Mouse (Mus musculus) retina, postnatal 7 days (tissue): Measurements from ENCODE around the gene Fstl4.
A peak's percentile ranks its signal among the peaks of the same experiment; 100 is the strongest.

ENCODE experiments used
- DNase-seq: peaks from one replicate; pipeline ENCODE4 v3.0.0-alpha.2; 2012; ENCODE audit warnings: low read depth, low spot score

Fstl4 gene

GRCm38 (mm10) chr11:52764461-52764893 is at the start of gene Fstl4:
Gene Fstl4, plus strand, starts transcription at chr11:52764634.
- no peak for DNase-seq

GRCm38 (mm10) chr11:52718570-52718969 is 45.9 kb upstream of the Fstl4 start:
- no peak for DNase-seq

- no peak for DNase-seq
Measured at GRCm38 (mm10) chr11:52721087-52721486, 43.3 kb upstream of the Fstl4 start.

- DNase-seq = no peak
Measured at GRCm38 (mm10) chr11:52722706-52723105, 41.7 kb upstream of the Fstl4 start.

DNA sequence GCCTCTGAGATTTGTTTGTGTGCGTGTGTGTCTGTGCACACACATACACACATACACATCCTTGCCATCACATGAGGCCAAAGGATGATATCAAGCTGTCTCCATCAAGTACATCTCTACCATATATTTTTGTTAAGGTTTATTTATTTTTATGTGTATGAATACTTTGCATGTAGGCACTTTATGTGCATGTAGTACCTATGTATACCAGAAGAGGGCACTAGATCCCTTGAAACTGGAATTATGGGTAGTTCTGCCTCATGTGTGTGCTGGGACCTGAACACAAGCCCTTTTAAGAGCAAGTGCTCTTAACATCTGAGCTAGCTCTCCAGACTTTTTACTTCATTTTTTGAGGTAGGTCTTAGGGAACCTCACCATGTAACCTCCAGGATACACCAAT is 38.4 kb upstream of the Fstl4 start:
- no peak for DNase-seq

DNA sequence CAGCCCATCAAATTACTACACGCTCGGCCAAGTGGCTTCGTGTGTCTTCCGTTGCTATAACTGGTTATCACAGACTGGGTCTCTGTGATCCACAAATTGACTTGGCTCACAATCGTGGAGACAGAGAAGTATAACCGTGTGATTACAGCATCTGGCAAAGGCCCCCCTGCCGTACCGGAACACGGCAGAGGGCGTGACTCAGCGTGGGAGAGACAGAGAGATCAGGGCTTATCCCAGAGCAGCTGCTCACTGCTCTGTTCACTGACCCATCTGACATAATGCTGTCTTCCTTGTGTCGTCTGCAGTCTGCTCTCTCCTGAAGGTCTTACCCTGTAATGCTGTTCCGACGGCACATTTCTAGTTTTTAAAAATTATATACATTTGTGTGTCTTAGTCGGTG is 36.0 kb upstream of the Fstl4 start:
- DNase-seq = peak; percentile 9

DNA sequence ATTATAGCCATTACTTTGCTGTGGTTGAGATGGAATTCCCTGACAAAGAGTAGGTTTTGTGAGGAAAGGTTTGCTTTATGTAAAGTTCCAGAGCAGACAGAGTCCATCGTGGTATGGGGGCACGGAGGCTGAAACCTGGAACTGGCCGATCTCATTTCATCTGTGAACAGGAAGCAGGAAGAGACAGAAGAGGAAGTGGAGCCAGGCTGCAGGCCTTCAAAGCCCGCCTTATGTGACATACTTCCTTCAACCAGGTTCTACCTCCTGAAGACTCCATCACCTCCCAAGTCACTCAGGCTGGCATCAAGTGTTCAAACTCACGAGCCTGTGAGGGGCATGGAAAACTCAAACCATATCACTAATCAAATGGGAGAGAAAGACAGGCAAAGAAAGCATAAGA is 34.5 kb upstream of the Fstl4 start:
- DNase-seq = no peak

DNA sequence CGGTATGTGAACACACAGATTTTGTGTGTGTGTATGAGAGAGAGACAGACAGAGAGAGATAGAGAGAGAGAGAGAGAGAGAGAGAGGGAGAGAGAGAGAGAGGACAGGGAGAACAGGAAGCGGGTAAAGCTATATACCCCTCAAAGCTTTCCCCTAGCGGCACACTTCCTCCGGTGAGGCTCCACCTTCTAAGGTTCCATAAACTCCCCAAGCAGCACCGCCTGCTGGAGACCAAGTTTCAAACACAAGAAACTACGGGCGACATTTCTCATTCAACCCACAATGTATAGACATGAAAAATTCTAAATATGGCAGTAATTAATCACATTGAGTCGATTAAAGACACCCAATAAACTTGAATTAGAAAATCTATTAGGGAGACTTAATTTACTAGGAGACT is 32.5 kb upstream of the Fstl4 start:
- DNase-seq = no peak

- no peak for DNase-seq
Measured at GRCm38 (mm10) chr11:52734493-52735195, 29.8 kb upstream of the Fstl4 start.

DNA sequence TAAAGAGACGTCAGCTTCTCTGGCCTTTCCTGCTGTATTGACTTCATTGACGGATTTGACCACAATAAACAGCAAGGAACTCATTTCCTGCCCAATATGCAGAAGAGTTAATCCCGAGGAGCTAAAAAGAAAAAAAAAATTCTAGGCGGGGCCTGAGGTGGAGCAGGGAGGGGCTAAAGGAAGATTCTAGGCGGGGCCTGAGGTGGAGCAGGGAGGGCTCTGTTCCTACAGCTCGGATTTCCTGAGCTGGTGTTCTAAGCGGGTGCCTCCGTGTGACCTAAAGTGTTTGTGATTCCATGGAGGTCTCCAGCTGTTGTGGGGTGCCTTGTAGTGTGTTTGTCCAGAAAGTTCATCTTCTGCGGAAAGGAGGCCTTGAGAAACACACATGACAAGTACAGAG is 25.2 kb upstream of the Fstl4 start:
- no peak for DNase-seq

GRCm38 (mm10) chr11:52740466-52740865 is 24.0 kb upstream of the Fstl4 start:
- DNase-seq = no peak

DNA sequence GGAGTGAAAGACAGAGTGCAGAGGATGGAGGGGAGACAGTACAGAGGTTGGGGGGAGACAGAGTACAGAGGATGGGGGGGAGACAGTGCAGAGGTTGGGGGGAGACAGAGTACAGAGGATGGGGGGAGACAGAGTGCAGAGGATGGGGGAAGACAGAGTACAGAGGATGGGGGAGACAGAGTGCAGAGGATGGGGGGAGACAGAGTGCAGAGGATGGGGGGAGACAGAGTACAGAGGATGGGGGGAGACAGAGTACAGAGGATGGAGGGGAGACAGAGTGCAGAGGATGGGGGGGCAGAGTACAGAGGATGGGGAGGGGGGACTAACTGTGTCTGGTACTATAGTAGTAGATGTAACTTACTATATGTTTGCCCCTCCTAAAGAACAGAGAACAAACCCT is 20.5 kb upstream of the Fstl4 start:
- DNase-seq = no peak

DNA sequence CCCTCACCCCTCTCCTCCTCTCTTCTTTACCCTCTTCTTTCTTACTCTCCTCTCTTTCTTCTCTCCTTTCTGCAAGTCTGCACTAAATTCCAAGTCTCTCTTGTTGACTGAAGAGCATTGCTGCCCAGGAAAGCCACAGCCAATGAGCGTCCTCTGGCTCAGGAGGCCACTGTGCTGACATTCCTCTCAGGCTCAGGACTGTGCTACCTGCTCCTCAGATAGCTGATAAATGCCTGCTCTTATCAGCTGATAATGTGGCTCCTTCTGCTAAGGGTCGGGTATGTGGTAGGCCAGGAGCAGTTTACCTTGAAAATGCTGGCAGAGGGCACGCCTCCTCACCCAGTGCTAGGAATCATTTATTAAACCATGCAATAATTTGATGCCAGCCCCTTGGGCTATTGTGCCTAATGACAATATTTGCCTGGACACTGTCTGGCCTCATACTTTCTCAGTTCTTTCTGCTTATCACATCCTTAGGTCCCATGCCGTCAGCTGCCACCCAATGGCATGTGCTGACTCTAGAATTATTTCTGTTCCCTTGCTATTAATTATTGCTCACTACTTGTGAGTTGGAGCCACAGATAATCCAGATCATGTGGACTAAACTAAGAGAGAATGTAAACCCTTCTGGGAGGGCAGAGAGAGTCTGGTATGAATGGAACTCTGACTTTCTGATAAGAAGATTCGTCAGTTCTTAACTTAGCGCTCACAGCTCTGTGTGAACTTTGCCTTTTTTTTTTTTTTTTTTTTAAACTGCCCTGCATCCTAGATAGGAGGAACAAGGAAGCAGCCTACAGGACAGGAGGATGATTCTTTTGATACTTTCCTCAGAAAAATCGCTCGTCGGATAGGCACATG is 19.6 kb upstream of the Fstl4 start:
- DNase-seq = no peak

- no peak for DNase-seq
Measured at GRCm38 (mm10) chr11:52747206-52747605, 17.2 kb upstream of the Fstl4 start.

GRCm38 (mm10) chr11:52747766-52748456 is 16.5 kb upstream of the Fstl4 start:
- no peak for DNase-seq

- no peak for DNase-seq
Measured at GRCm38 (mm10) chr11:52749988-52750387, 14.4 kb upstream of the Fstl4 start.

- DNase-seq = no peak
Measured at GRCm38 (mm10) chr11:52752524-52752923, 11.9 kb upstream of the Fstl4 start.

- no peak for DNase-seq
Measured at GRCm38 (mm10) chr11:52753261-52753660, 11.2 kb upstream of the Fstl4 start.

DNA sequence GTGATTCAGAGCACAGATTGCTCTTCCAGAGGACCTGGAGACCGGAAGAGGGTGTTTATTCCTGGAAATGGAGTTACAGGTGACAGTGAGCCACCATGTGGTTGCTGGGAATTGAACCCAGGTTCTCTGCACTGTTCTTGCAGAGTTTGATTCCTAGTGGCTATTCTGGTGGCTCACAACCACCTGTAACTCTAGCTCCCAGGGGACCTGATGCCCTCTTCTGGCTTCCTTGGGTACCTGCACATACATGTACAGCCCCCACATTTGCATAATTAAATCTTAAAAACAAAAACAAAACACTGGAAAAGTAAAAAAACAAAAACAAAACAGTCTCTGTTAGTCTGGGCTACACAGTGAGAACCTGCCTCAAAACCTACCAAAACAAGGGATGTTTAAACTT is 2.6 kb upstream of the Fstl4 start:
- no peak for DNase-seq

- DNase-seq = no peak
Measured at GRCm38 (mm10) chr11:52764894-52765677, 652 bp downstream of the Fstl4 start.

GRCm38 (mm10) chr11:52765678-52766254 is 1.3 kb downstream of the Fstl4 start:
- DNase-seq = peak; percentile 43
